Mouse (Mus musculus) heart, adult 9 months (tissue): ENCODE results near the gene Fstl4.
A peak's percentile ranks its signal among the peaks of the same experiment; 100 is the strongest.
"Not testable (repeated sequence)": the region's sequence is repeated elsewhere in the genome, so short reads cannot be mapped to it uniquely, and the experiment has no call there.

ENCODE experiments used
- DNase-seq, 2 experiments: peaks; one replicate each; pipeline ENCODE4 v3.0.0; 2022; ENCODE audit warnings: low spot score in 2 of 2

The Fstl4 gene

DNA sequence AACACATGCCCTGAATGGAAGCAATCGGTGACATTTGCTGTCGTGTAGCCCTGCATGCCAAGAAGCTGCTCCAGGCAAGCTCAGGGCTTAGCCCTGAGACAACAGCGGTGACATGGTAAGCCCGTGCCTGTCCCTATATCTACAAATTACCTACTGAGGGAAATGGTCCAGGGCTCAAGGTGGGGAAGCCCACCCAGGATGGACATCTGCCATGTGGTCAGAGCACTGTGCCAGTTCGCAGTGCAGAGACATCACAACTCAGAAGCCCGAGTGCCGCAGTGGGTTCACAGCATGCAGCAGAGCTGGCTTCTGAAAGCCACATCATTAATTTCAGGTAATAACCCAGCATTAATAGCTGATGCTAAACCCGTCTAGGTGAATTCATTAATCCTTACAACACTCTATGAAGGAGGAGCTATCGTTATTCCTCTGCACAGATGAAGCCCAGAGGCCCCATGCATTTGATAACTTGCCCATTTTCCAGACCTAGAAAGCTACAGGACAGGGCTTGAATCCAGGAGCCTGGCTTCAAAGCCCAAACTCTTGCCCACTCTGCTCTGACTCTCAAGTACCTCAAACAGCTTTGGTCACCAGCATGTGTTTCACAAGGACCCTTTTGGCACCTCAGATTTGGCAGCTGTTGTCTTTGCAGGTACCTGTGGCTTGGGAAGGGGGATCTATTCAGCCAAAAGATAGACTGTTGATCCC, 321.6 kb downstream of the Fstl4 start:
- DNase-seq, result no peak

GRCm38 (mm10) chr11:53087896-53088295, 323.5 kb downstream of the Fstl4 start:
- DNase-seq, result not testable (repeated sequence)

- no peak for DNase-seq
Observed at GRCm38 (mm10) chr11:53091596-53091995, 327.2 kb downstream of the Fstl4 start.

DNA sequence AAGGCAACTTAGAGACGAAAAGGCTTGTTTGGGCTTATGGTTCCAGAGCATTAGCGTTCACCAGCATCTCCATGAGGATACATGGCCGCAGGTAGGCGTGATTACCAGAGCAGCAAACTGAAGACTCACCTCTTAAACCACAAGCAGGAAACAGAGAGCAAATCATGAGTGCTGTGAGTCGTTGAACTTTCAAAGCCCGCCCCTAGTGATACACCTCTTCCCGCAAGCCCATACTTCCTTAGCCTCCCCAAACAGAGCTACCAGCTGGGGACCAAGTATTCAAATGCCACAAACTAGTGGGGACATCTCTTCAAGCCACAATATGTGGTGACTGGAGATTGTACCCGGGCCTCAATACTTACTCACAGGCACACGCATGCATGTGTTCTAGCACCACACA, 332.4 kb downstream of the Fstl4 start:
- no peak for DNase-seq

- no peak for DNase-seq
Observed at GRCm38 (mm10) chr11:53097331-53097730, 332.9 kb downstream of the Fstl4 start.

DNA sequence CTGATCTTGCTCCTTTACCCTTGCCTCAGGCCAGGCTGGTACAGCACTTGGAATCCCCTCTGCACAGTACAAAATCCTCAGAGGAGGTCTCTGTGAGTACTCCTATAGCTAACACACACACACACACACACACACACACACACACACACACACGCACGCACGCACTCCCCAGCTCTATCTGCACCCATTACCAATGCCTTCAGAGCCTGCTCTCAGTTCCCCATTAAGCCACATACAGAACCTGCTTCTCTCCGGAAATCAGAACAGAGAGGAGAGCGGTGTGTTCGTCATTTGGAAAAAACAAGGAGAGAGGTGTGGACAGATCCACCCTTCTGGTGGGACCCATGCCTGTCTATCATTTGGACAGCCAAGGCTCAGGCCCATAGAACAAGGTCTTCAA, 333.4 kb downstream of the Fstl4 start:
- no peak for DNase-seq

DNA sequence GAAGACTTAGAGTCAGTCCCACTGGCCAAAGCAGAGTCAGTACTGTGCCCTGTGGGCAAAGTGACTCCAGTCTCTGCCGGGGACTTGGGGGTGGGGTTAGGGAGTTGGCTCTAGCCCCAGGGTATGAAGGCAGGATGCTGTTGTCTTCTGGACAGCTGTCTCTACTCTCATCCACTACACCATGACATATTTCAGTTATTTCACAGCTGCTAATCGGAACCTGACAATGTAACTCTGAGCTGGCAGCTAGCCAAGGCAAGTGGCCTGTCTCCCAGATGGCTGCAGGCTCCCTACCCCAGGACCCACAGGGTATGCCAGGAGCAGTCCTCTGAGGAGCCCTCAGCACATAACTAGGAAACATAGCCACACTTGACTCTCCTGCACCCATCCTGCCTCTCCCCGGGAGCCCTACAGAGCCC, 334.4 kb downstream of the Fstl4 start:
- peak in 1 of 2 experiments; percentile 11 for DNase-seq

DNA sequence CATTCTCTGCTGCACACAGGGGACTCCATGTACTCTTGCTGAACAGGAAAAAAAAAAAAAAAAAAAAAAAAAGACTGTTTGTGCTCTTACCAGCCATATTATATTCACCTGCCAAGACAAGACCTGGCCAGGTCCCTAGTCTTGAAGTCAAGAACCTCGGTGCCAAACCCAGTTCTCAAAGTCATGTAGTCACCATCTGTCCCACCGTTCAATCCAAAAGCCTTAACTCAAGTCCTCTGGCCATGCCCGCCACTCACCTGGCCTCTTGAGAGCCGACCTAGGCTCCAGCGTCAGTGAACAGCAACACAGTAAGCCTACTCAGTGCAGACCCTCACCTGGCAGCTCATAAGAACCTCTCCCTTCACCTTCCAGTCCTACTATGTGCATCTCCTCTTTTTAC, 334.9 kb downstream of the Fstl4 start:
- DNase-seq, result no peak

GRCm38 (mm10) chr11:53101732-53102131, 337.3 kb downstream of the Fstl4 start:
- DNase-seq, result no peak

DNA sequence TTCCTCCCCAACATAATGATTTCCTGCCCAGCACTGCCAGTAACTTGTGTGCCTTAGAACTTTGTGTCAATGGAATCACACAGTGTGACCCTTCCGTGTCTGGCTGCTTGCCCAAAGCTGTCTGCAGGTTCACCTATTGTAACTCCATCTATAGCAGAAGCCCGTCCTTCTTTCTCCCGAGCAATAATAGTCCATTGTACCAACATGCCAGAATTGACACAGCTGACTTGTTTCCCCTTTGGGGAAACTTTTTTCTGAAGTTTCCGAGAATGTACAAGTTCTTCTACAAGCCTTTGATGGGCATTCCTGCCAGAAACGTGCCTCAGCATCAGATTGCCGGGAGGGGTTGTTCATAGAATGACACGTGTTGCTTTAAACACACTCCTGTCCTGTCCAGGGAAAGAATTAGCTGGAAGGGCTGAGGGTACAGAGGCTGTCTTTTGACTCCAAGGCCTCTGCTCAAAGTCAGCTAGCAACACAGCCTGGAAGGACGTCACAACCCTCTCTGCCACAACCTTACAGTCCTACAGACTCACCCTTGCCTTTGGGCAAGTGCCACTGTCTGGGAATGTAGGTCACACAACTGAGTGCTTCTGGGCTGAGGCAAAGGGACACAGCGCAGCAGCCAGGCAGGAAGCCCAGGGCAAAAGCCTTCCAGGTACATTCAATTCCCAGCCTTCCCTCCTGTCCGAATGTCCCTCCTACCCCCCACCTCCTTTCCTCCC, 339.3 kb downstream of the Fstl4 start:
- DNase-seq, result peak; percentile 40 to 59

- DNase-seq, result no peak
Observed at GRCm38 (mm10) chr11:53107706-53108105, 343.3 kb downstream of the Fstl4 start.

DNA sequence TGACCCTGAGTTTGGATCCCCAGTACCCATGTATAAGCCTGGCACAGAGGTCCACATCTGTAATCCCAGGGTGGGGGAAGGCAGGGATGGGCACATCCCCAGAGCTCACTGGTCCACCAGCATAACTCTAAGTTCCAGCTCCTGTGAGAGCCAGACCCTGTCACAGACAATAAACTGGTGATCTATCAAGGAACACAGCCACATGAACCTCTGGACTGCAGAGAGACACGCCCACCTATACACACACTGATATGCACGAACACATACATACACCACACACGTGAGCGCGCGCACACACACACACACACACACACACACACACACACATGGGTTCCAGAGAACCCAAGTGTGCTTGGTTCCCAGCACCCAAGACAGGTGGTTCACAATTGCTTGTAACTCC, 344.4 kb downstream of the Fstl4 start:
- DNase-seq, result no peak

DNA sequence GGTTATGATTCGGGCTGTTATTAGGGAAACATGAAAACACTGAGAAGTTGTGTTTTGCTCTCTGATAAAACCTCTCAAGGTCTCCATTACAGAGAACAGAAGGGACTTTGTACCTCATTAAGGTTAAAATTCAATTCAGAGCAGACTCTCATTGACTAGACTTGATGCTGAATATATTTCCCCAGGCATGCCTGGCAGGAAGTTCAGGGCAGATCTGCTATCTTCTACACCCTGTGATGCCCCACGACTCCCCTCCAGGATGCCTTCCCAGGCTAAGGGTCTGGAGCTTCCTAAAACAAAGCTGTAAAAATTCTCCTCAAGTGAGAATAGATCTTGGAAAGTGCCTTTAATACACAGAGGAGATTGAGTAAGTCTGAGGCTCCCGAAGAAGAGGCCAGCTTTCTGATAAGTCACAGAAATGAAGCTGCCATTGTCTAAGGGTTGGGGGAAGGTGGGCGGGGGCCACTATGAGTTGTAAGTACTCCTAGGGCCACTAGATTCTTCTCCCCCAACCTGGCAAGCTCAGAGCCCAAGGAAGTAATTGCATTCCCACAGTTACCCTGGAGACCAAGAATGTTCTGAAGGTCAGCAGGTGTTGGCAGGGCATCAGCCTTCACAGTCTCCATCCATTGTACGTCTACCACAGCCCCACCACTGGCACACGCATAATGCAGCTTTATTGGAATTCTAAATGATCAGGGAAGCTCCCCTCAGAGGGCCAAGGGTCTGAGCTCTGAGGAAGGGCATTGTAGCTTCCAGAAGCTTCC, 345.4 kb downstream of the Fstl4 start:
- no peak for DNase-seq

DNA sequence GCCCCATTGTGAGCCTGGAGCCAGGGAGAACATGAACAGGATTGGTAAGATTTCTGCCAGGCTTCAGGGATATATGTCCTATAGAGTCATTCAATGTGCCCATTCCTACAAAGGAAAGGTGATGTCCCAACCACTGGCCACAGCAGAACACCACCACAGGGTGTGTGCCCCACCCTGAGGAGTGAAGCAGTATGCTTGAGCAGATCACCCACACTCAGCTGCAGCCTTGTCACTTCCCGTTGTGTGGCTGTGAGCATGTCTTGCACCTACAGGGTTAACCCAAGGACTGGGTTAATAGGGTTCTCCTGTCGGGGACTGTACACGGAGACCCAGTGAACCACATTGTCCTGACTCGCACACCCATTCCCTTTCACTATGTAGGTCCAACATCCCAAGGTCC, 351.3 kb downstream of the Fstl4 start:
- no peak for DNase-seq

DNA sequence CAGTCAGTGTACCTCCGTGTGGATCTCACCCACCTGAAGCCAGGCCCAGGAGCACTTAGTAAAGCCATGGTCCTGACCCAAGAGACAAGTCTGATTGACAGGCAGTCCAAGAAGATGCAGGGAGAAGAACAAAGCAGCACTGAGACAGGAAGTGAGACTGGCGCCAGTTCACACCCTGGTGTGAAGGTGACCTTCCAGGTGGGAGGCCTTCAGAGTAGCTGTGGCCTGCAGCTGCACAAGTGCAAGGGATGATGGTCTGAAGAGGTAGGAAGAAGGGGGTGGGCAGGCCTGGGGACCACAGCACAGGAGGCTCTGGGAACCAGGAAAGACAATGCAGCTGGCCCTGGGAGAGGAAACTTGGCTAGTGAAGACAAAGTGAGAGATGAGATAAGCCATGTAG, 351.9 kb downstream of the Fstl4 start:
- no peak for DNase-seq

- DNase-seq, result no peak
Observed at GRCm38 (mm10) chr11:53118226-53118965, 354.0 kb downstream of the Fstl4 start.

DNA sequence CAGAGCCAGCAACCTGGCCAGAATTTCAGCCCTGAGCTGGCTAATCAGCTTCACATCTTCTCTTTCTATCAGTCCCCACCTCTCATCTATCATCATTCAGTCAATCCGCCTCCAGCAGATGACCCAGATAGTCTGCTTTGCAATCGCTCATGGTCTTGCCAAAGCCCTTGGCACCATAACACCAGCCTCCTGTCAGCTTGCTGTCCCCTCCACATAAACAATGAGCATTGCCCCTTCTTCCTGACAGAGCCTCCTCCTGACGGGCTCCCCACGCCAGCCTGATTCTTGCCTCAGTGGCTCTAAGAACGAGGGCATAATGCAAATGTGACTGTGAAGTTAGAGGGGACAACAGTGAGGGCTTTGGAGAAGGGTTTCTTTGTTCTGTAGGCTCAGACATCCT, 355.5 kb downstream of the Fstl4 start:
- DNase-seq, result no peak

DNA sequence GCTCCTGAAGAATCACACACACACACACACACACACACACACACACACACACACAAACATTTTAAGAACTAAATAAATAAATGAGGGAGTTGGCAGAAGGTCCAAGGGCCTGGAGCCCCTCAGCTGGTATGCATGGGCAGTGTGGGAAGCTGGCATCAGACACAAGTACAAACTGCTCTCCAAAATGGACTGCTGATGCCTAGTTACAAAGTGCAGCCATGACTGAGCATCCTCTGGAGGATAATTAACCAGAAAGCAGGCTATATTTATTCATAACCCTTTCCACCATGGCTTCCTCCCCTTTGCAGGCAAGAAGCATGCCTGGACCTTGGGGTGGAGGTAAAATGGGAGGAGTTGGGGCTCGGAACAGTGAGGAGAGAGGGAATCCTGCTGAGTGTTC, 356.8 kb downstream of the Fstl4 start:
- DNase-seq, result no peak

DNA sequence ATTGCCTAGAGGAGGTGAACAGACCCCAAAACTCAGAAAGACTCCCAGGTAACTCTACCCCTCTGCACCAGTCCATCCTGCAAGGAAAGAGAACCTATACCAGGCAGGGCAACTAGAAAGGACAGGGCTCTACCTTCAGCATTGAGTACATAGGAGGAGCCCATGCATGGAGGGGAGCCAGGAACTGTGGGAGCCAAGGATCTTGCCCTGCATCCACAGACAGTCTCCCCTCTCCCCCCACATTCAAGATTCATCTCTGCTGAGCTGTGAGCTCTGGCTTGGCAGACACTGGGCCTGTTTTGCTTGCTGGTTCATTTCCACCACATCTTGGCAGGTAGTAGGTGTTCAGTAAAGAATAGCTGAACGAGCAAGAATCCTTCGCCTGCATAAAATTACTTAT, 360.4 kb downstream of the Fstl4 start:
- no peak for DNase-seq

DNA sequence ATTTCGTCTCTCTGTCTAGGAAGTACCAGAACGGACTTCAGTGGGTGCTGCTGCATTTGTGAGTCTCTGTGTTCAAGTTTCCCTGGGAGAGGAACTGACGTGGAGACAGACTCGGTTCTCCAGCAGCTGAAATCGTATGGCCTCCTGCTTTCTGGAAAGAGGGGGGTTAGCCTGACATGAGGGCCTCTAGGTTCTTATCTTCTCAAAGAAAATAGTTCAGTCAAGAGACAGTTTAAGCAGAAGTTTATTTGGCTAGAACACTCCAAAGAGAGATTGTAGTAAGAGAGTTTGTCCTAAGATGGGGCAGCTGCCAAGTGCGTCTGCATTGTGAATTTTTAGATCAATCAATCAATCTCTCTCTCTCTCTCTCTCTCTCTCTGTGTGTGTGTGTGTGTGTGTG, 362.2 kb downstream of the Fstl4 start:
- DNase-seq, result no peak

GRCm38 (mm10) chr11:53128661-53129060, 364.2 kb downstream of the Fstl4 start:
- no peak for DNase-seq

DNA sequence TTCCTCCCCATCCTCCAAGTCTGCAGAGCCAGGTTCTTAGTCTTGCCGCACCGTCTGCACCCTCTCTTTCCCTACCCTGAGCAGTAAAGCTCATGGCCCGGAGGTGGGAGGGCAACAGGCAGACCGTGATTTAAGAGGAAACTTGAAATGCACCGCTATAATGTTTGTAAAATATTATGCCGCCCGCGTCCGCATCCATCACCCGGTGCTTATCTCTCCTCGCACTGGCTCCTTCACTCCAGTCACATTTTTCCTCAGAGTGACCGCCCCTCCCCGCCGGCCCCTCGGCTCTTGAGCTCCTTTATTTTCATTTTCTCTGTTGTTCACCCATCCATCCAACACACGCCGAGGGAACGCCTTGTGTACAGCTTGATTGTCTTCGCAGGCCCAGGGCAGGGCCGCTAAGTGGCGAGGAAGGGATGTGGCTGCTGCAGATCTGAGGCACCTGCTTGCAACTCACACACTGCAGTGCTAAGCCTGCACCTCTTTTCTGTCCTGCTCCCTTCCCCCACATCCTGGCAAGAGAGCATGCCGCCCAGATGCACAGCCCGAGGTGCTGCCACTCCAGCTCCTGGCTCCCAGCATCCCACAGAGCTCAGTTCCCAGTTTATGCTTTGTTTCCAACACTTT, 368.1 kb downstream of the Fstl4 start:
- no peak for DNase-seq
